Mouse (Mus musculus) intestine, postnatal 0 days (tissue): ENCODE data around the gene Olfr1076. TPM values are rescaled to one million over a fixed set of nuclear protein-coding genes. Genes with fewer than 3 reads are reported as not detected.
A peak's percentile ranks its signal among the peaks of the same experiment; 100 is the strongest.
"Not testable (repeated sequence)": the region's sequence is repeated elsewhere in the genome, so short reads cannot be mapped to it uniquely, and the experiment has no call there.

ENCODE experiments used
- ATAC-seq: fragments of 200-750 bp; cut with Nextera tagmentation; 2 replicates; pipeline ENCODE4 v1.8.0; 2017; ENCODE audit warnings: mild to moderate bottlenecking, moderate TSS enrichment, moderate library complexity
- H3K27ac ChIP-seq: fragments of 300-500 bp; sonication (generic); 2 replicates; pipeline ENCODE4 v1.5.1; 2014; ENCODE audit warnings: mild to moderate bottlenecking, low read depth, low read length, moderate library complexity
- H3K27me3 ChIP-seq: fragments of 300-500 bp; sonication (generic); replicated peaks from 2 replicates; pipeline ENCODE4 v1.6.1; 2014; ENCODE audit warnings: low read length, mixed read lengths; ENCODE audit not compliant: control insufficient read depth, insufficient read depth
- H3K36me3 ChIP-seq: fragments of 300-500 bp; sonication (generic); 2 replicates; pipeline ENCODE4 v1.6.1; 2014; ENCODE audit warnings: mild to moderate bottlenecking, moderate library complexity; ENCODE audit not compliant: control insufficient read depth, insufficient read depth
- H3K4me1 ChIP-seq: fragments of 300-500 bp; sonication (generic); replicated peaks from 2 replicates; pipeline ENCODE4 v1.6.1; 2014; ENCODE audit warnings: antibody characterized with exemption, low read length, mixed read lengths; ENCODE audit not compliant: control insufficient read depth, insufficient read depth
- H3K4me2 ChIP-seq: fragments of 300-500 bp; sonication (generic); replicated peaks from 2 replicates; pipeline ENCODE4 v1.6.1; 2014; ENCODE audit warnings: low read depth, mild to moderate bottlenecking, moderate library complexity
- H3K4me3 ChIP-seq: fragments of 300-500 bp; sonication (generic); 2 replicates; pipeline ENCODE4 v1.5.1; 2014; ENCODE audit warnings: low read depth, low read length
- H3K9ac ChIP-seq: fragments of 300-500 bp; sonication (generic); 2 replicates; pipeline ENCODE4 v1.6.1; 2014; ENCODE audit warnings: mild to moderate bottlenecking, low read depth, low read length
- H3K9me3 ChIP-seq: fragments of 300-500 bp; sonication (generic); 2 replicates; pipeline ENCODE4 v1.6.1; 2016; ENCODE audit warnings: mixed run types; ENCODE audit not compliant: control insufficient read depth
- CTCF ChIP-seq: sonication (generic); IDR thresholded peaks from 2 replicates; pipeline ENCODE4 v1.5.1; 2016; ENCODE audit warnings: low read depth, mild to moderate bottlenecking, control low read depth, antibody characterized with exemption, moderate library complexity
- WGBS: fragments of 180-500 bp; shearing (Covaris S2); extraction: QIAGEN DNeasy Blood & Tissue Kit; methylation state at CpG from one replicate; pipeline ENCODE4 v1.1.7; 2014; 5-methylcytosine and 5-hydroxymethylcytosine counted together
- polyA plus RNA-seq: library from polyadenylated mRNA; unstranded; fragments of >200 nt; fragmentation: Nextera tagmentation; extraction: Ambion mirVana; gene quantifications from 2 replicates; pipeline ENCODE4 v1.2.1, GENCODE M21; 2015

Olfr1076 gene
- not detected in 2 replicates for polyA plus RNA-seq

DNA sequence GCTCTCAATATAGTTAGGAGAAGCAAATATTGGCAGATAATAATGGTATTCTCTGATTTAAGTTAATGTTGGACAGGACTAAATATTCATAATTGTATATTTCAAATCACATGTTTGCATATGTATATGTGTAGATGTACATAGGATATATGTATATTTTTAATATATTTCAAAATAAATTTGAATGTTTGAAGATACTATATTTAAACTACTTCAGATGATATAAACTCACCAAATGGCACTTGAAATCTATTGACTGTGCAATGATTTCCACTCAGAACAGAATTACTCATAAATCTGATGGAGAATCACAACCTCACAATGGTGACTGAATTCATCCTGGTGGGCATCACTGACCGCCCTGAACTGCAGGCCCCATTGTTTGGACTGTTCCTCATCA is at the start of gene Olfr1076:
Gene Olfr1076 (plus strand): TSS at position 301 of the 400 bp plus-strand sequence.
- Histone ChIP-seq H3K4me3 (no peak within 1 kb of the TSS), H3K27me3 (no peaks in the 10 kb centered on the region), H3K4me2 (no peak within 1 kb of the TSS), H3K9ac (no peak within 1 kb of the TSS), H3K4me1 (no peaks in the 10 kb centered on the region), H3K27ac (no peak within 1 kb of the TSS), H3K9me3 (no peaks in the 10 kb centered on the region), H3K36me3 (no peaks in the 10 kb centered on the region)
- no peak for TF ChIP-seq CTCF
- 86% methylated on average over 1 of the region's 1 CpGs for WGBS
- no peak for ATAC-seq

- H3K4me2 ChIP-seq = no peak overlapping the region
- H3K27ac ChIP-seq = no peak overlapping the region
- H3K27me3 ChIP-seq = no peaks in the 10 kb centered on the region
- TF ChIP-seq CTCF = no peak
- no peaks in the 10 kb centered on the region for H3K36me3 ChIP-seq
- no peak overlapping the region for H3K4me3 ChIP-seq
- no peaks in the 10 kb centered on the region for H3K9me3 ChIP-seq
- H3K4me1 ChIP-seq = no peaks in the 10 kb centered on the region
- 63% methylated on average over 1 of the region's 1 CpGs for WGBS
- H3K9ac ChIP-seq = no peak overlapping the region
- no peak for ATAC-seq
Measured at GRCm38 (mm10) chr2:86460434-86460833, 47.8 kb upstream of the Olfr1076 start.

DNA sequence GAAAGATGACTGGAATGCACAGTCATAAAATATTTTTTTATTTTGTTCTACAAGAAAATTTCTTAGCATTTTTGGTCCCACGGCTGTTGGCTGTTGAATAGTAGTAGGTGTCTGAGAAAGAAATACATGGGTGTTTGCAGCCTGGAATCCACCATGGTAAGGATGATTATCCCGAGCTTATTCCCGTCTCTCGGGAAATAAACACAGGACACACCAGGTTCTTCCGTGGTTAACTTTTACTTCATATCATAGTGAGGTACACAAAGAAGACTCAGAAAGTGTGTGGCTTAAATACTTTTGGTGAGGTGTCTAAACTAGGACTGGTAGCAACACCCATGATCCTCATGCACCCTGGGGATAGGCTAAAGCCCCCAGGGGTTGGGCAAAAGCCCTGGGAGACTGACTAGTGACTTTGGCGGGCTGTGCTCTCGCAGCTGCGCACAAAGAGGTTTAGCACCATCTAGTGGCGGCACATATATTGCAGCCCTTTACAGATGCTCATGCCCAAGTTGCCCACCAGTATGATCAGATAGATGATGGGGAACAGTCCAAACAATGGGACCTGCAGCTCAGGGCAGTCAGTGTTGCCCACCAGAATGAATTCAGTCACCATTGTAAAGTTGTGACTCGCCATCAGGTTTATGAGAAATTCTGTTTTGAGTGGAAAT is 43.7 kb upstream of the Olfr1076 start:
- H3K9ac ChIP-seq = no peak overlapping the region
- H3K9me3 ChIP-seq = no peaks in the 10 kb centered on the region
- H3K4me1 ChIP-seq = no peaks in the 10 kb centered on the region
- no peaks in the 10 kb centered on the region for H3K27me3 ChIP-seq
- no peak overlapping the region; the same call in 1 of the 2 replicates for H3K4me2 ChIP-seq
- peak; percentile 78 for TF ChIP-seq CTCF
- no peaks in the 10 kb centered on the region for H3K36me3 ChIP-seq
- no peak overlapping the region for H3K27ac ChIP-seq
- H3K4me3 ChIP-seq = no peak overlapping the region
- ATAC-seq = no peak
- WGBS = 30% methylated on average over 10 of the region's 10 CpGs

- H3K9me3 ChIP-seq = no peaks in the 10 kb centered on the region
- no peaks in the 10 kb centered on the region for H3K27me3 ChIP-seq
- no peak within 1 kb of the TSS for H3K4me3 ChIP-seq
- H3K27ac ChIP-seq = no peak within 1 kb of the TSS
- H3K4me2 ChIP-seq = no peak within 1 kb of the TSS
- no peak for ATAC-seq
- no peaks in the 10 kb centered on the region for H3K36me3 ChIP-seq
- H3K4me1 ChIP-seq = no peaks in the 10 kb centered on the region
- H3K9ac ChIP-seq = no peak within 1 kb of the TSS
- 30% methylated on average over 1 of the region's 1 CpGs for WGBS
- TF ChIP-seq CTCF = no peak
Measured at GRCm38 (mm10) chr2:86487286-86487685, 21.0 kb upstream of the Olfr1076 start, which contains the start of gene Olfr228. Gene Olfr228, minus strand, starts transcription at chr2:86487386.

GRCm38 (mm10) chr2:86530991-86531390 is 22.7 kb downstream of the Olfr1076 start:
- Histone ChIP-seq H3K9me3 (0 out of 2 replicates have a peak, but pooled peaks cover 2% of the 10 kb centered on the region), H3K27ac (no peak overlapping the region), H3K4me1 (no peaks in the 10 kb centered on the region), H3K4me2 (no peak overlapping the region), H3K9ac (no peak overlapping the region), H3K36me3 (no peaks in the 10 kb centered on the region), H3K4me3 (no peak overlapping the region), H3K27me3 (no peaks in the 10 kb centered on the region)
- no peak for TF ChIP-seq CTCF
- 69% methylated on average over 1 of the region's 1 CpGs for WGBS
- no peak for ATAC-seq

DNA sequence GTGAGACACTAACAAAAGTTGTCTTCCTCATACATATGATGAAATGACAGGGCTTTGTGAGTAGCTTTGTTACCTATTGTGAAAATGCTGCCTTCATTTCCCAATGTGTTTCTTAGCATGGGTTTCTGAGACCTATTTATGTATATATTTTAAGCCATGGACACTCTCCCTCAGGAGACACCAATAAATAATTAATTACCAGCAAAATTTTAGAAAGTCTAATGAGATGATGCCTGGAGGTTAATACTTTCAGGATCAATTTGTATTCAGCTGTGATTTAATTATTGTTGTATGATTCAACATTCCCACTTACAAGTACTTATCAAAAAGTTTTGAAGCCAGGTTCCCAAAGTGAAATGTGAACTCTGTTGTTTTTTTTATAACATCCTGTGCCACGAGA is 34.1 kb downstream of the Olfr1076 start, which contains the start of gene Olfr1079:
Gene Olfr1079 (minus strand): TSS at position 101 of the 400 bp plus-strand sequence.
- Histone ChIP-seq H3K27me3 (no peaks in the 10 kb centered on the region), H3K4me2 (no peak within 1 kb of the TSS), H3K36me3 (no peaks in the 10 kb centered on the region), H3K9me3 (no peaks in the 10 kb centered on the region), H3K4me1 (no peaks in the 10 kb centered on the region), H3K9ac (no peak within 1 kb of the TSS), H3K27ac (no peak within 1 kb of the TSS), H3K4me3 (no peak within 1 kb of the TSS)
- TF ChIP-seq CTCF = no peak
- no peak for ATAC-seq
- WGBS = 54% methylated on average over 1 of the region's 1 CpGs

DNA sequence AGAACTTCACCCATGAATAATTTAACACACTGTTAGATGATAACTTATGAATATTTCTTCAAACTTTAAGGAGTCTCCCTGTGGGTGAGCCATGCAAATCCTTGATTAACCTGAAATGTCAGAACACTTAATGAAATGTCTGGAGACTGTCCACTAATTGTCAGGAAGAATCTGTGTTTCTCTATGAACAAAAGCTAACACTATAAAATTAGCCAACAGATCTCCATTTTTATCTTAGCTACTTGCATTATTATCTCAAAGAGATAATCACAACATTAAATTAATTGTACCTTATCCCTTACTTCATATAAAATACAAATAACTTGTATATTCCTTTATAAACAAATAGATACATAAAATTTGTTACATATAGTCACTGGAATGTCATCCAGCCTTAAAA is 49.9 kb downstream of the Olfr1076 start, which contains the start of gene Olfr1080:
Gene Olfr1080 (minus strand): TSS at position 101 of the 400 bp plus-strand sequence.
- ATAC-seq, H3K9me3 ChIP-seq, H3K27ac ChIP-seq, H3K4me3 ChIP-seq, H3K36me3 ChIP-seq, H3K27me3 ChIP-seq, H3K4me1 ChIP-seq, H3K9ac ChIP-seq, H3K4me2 ChIP-seq: not testable (repeated sequence)
